Mouse (Mus musculus) Patski (cell line): ENCODE results near the gene Ncbp2. TPM values are rescaled to one million over a fixed set of nuclear protein-coding genes. Genes with fewer than 3 reads are reported as not detected.

ENCODE experiments used
- ATAC-seq: fragments of 100-300 bp; one replicate; pipeline ENCODE4 v1.8.0; 2021
- CTCF ChIA-PET: fragments of 350-600 bp; sonication (Branson Sonifier 250); formaldehyde crosslinking; loops from one replicate; lab custom pipeline; 2022; ENCODE audit warnings: inconsistent platforms; lab: Charles Lee
- POLR2A ChIA-PET: fragments of 350-600 bp; sonication (Branson Sonifier 250); formaldehyde crosslinking; loops from one replicate; lab custom pipeline; 2022; ENCODE audit warnings: antibody characterized with exemption, inconsistent platforms; lab: Charles Lee
- DNase-seq: peaks from one replicate; pipeline ENCODE4 v3.0.0-alpha.2; 2011; ENCODE audit warnings: low read depth, low spot score
- H3K27me3 ChIP-seq: fragments of 371-371 bp; one replicate; pipeline ENCODE4 v1.5.1; 2021
- CTCF ChIP-seq: fragments of 100-300 bp; IDR thresholded peaks from one replicate; pipeline ENCODE4 v1.5.1; 2021
- in situ Hi-C: fragments of 300-500 bp; cut with MboI; formaldehyde crosslinking; loops from 3 replicates; pipeline ENCODE4 v1.11.1; 2018; ENCODE audit warnings: low pct_unique_long_range_greater_than_20kb, mixed read lengths
- polyA plus RNA-seq: library from polyadenylated mRNA; unstranded; gene quantifications from one replicate; pipeline ENCODE4 v1.2.3, GENCODE M21; 2021

The Ncbp2 gene
- polyA plus RNA-seq, 1 experiment from 2014 or later: 114 TPM

DNA sequence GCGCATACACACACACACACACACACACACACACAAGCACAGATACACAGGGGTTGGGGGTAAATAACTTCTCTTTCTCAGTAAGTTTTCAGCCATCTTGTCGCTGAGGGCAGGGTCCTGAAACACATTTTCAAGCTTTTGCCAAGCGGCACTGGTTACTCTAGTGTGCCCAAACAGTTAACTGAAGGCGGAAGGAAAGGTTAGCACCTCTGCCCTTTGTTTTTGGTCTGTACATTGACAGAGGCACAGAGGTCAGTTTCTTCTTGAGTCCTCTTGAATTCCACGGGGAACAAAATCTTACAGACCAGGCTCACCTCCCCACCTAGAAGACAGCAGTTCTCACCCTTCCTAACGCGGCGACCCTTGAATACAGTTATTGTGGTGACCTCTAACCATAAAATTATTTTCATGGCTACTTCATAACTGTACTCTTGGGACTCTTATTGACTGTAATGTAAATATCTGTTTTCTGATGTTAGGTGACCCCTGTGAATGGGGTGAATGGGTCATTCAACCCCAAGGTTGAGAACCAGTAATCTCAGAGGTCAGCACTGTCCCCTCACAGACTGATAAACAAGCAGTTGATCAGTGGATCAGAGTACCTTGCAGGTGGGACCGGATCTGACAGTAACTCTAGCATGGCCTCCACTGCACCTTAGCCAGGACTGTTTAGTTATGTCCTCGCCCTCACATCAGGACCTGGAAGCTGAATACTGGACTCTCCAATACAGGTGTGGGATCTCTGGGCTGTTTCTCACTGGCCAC lies 60.4 kb downstream of the Ncbp2 start:
- DNase-seq: no peak
- H3K27me3 ChIP-seq: no peaks in the 10 kb centered on the region
- CTCF ChIA-PET: interaction anchor here (1.2 kb wide), 1 partner anchor 10 kb away, joined by 4 read pairs; no protein-coding TSS in a partner anchor
- POLR2A ChIA-PET: no interaction called here
- TF ChIP-seq CTCF: no peak
- in situ Hi-C loops: no loop called here
- no peak for ATAC-seq

GRCm38 (mm10) chr16:32009913-32010312 lies 61.6 kb downstream of the Ncbp2 start:
- CTCF ChIA-PET: no interaction called here
- H3K27me3 ChIP-seq: no peaks in the 10 kb centered on the region
- POLR2A ChIA-PET: no interaction called here
- peak; percentile 69 for ATAC-seq
- DNase-seq: no peak
- peak; percentile 18 for TF ChIP-seq CTCF
- in situ Hi-C loops: no loop called here

GRCm38 (mm10) chr16:32010330-32010729 lies 62.0 kb downstream of the Ncbp2 start:
- no peak for TF ChIP-seq CTCF
- ChIA-PET POLR2A (no interaction called here), CTCF (no interaction called here)
- no peak for DNase-seq
- in situ Hi-C loops: no loop called here
- no peak for ATAC-seq
- H3K27me3 ChIP-seq: no peaks in the 10 kb centered on the region

Other genes starting within 250 kb of the Ncbp2 start
- 0.31 TPM for gene Meltf, start 69.7 kb upstream of the Ncbp2 start, polyA plus RNA-seq
- gene Pigz, start 14.7 kb upstream of the Ncbp2 start, polyA plus RNA-seq: 0.35 TPM
- gene 0610012G03Rik, start within 50 bp of the Ncbp2 start, polyA plus RNA-seq: 39.1 TPM
- gene Senp5, start 54.8 kb downstream of the Ncbp2 start, polyA plus RNA-seq: 41.3 TPM
- gene Pak2, start 130.8 kb downstream of the Ncbp2 start, polyA plus RNA-seq: 55.7 TPM
- 61.5 TPM for gene Pigx, start 151.2 kb downstream of the Ncbp2 start, polyA plus RNA-seq
- gene Cep19, start 151.3 kb downstream of the Ncbp2 start, polyA plus RNA-seq: 39.5 TPM
- gene Nrros, start 217.1 kb downstream of the Ncbp2 start, polyA plus RNA-seq: not detected
- gene Bex6, start 231.3 kb downstream of the Ncbp2 start, polyA plus RNA-seq: not detected